Mouse (Mus musculus): ENCODE data around the gene Zc3hav1. TPM values are rescaled to one million over a fixed set of nuclear protein-coding genes. Genes with fewer than 3 reads are reported as not detected.
A peak's percentile ranks its signal among the peaks of the same experiment; 100 is the strongest.

Zc3hav1 gene
- total RNA-seq (2012; rRNA removed) = 12.2 and 20.6 TPM in 2 replicates

DNA sequence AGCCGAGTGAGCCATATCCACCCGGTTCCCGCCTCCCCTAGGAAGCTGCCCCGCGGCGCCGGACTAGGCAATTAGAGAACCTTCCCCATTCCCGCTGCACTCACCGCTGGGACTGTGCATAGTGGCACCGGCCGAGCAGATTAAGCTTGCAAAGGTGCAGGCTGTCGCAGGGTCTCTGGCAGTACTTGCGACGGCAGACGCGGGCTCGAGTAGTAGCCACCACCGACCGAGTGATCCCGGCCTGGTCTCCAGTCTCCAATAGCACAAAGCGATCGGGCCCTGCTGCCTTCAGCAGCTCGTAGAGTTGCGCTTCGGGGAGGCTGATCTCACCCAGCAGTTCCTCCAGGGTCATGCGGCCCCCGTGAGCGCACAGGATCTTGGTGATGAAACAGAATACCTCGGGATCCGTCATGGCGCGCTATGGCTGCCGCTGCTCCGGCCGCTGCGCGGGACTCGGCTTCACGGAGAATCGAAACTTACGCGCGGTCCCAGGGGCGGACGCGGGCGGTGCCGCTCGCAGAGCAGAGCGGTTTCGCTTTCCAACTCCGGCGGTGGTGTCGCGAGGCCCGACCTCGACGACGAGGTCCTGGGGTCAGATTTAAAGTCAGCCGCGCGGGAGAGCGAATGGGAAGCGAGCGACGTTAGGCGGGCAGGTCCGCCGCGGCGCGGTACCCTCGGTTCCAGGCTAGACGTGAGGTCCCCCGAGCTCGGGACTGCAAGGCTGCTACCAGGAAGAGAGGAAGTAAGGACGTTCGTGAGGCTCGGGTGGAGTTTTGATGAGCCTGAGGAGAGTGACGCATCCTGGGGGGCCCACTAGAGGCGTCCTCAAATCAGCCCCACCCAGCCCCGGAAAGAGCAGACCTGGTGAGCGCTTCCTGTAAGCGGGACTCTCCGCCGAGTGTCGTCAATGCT is at the start of gene Zc3hav1:
Gene Zc3hav1 (minus strand): TSS at position 793 of the 912 bp plus-strand sequence.
- DNase-seq (ENCODE audit: low read depth, low spot score) = no peak
- no peak for TF ChIP-seq MAFK (IDR thresholded peaks at IDR 0.05; ENCODE audit: insufficient read depth, low read depth, low read length)
- TF ChIP-seq ZNF384 (IDR thresholded peaks at IDR 0.05; ENCODE audit: low read depth, low read length) = no peak
- peak; percentile 58; the same call in 1 of the 2 replicates for TF ChIP-seq CHD2 (IDR thresholded peaks at IDR 0.05; ENCODE audit: low read depth, low read length)
- H3K27ac ChIP-seq (ENCODE audit: insufficient read depth, low read depth, low read length, poor library complexity, severe bottlenecking) = peak within 1 kb of the TSS; percentile 34; the same call in 1 of the 2 replicates
- H3K4me1 ChIP-seq (ENCODE audit: control insufficient read depth in 2 of 2, insufficient read depth in 2 of 2, low read length in 2 of 2, poor library complexity in 1 of 2) = peaks cover 0 to 3% of the 10 kb centered on the region in 2 experiments; a peak in 1 of 4 replicates
- H3K9ac ChIP-seq (ENCODE audit: insufficient read depth, low read depth, low read length, poor library complexity, severe bottlenecking) = peak within 1 kb of the TSS; percentile 79
- H3K4me3 ChIP-seq (ENCODE audit: insufficient read depth in 1 of 2, low read depth in 1 of 2, low read length in 2 of 2, poor library complexity in 1 of 2, severe bottlenecking in 1 of 2) = peak within 1 kb of the TSS; percentile 68 to 77
- no peaks in the 10 kb centered on the region for H3K36me3 ChIP-seq (ENCODE audit: control insufficient read depth, insufficient read depth, low read length, poor library complexity, severe bottlenecking)
- no peaks in the 10 kb centered on the region for H3K9me3 ChIP-seq (ENCODE audit: control insufficient read depth, insufficient read depth, low read depth, low read length)
- in situ Hi-C loops (cut with MboI; ENCODE audit: low sequenced_read_pairs in 2 of 2, unreplicated experiment in 2 of 2) = no loop called here

DNA sequence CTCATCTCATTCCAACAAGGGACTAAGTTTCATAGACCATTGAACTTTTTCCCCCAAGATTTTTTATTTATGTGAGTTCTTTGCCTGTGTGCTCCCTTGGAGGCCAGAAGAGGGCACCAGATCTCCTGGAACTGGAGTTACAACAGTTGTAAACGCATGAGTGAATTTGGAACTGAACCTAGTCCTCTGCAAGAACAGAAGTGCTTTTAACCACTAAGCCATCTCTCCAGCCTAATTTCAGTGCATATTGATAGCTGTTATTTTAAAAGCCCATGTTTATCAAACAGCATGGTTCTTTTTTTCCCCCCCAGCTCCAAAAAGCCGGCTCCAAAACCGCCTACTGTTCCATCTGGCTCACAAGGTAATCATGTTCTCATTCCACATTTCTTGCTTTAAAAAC is 35.3 kb upstream of the Zc3hav1 start:
- H3K9ac ChIP-seq (ENCODE audit: insufficient read depth, low read depth, low read length, poor library complexity, severe bottlenecking) = no peak overlapping the region
- TF ChIP-seq ZNF384 (IDR thresholded peaks at IDR 0.05; ENCODE audit: low read depth, low read length) (no peak), ZC3H11A (IDR thresholded peaks at IDR 0.05; ENCODE audit: borderline replicate concordance, low read depth, low read length) (0 out of 2 replicates have a peak, but pooled peaks have one; percentile 4)
- no peaks in the 10 kb centered on the region for H3K4me1 ChIP-seq (ENCODE audit: control insufficient read depth in 2 of 2, insufficient read depth in 2 of 2, low read length in 2 of 2, poor library complexity in 1 of 2)
- no peaks in the 10 kb centered on the region for H3K36me3 ChIP-seq (ENCODE audit: control insufficient read depth, insufficient read depth, low read length, poor library complexity, severe bottlenecking)
- no peak overlapping the region for H3K4me3 ChIP-seq (ENCODE audit: insufficient read depth in 1 of 2, low read depth in 1 of 2, low read length in 2 of 2, poor library complexity in 1 of 2, severe bottlenecking in 1 of 2)
- peak; percentile 36 for DNase-seq (ENCODE audit: low read depth, low spot score)
- H3K27ac ChIP-seq (ENCODE audit: insufficient read depth, low read depth, low read length, poor library complexity, severe bottlenecking) = no peak overlapping the region
- in situ Hi-C loops (cut with MboI; ENCODE audit: low sequenced_read_pairs in 2 of 2, unreplicated experiment in 2 of 2) = no loop called here
- no peaks in the 10 kb centered on the region for H3K9me3 ChIP-seq (ENCODE audit: control insufficient read depth, insufficient read depth, low read depth, low read length)

GRCm38 (mm10) chr6:38381129-38381771 is 26.8 kb upstream of the Zc3hav1 start, which contains the start of gene Ttc26:
Ttc26 (plus strand) TSS chr6:38381469.
- no peak within 1 kb of the TSS for H3K27ac ChIP-seq (ENCODE audit: insufficient read depth, low read depth, low read length, poor library complexity, severe bottlenecking)
- peak within 1 kb of the TSS; percentile 68 for H3K9ac ChIP-seq (ENCODE audit: insufficient read depth, low read depth, low read length, poor library complexity, severe bottlenecking)
- in situ Hi-C loops (cut with MboI; ENCODE audit: low sequenced_read_pairs in 2 of 2, unreplicated experiment in 2 of 2) = no loop called here
- H3K36me3 ChIP-seq (ENCODE audit: control insufficient read depth, insufficient read depth, low read length, poor library complexity, severe bottlenecking) = no peaks in the 10 kb centered on the region
- H3K4me3 ChIP-seq (ENCODE audit: insufficient read depth in 1 of 2, low read depth in 1 of 2, low read length in 2 of 2, poor library complexity in 1 of 2, severe bottlenecking in 1 of 2) = peak within 1 kb of the TSS; percentile 72 to 78
- peak; percentile 89 for TF ChIP-seq HCFC1 (IDR thresholded peaks at IDR 0.05; ENCODE audit: borderline replicate concordance, insufficient read depth, low read length)
- TF ChIP-seq MAFK (IDR thresholded peaks at IDR 0.05; ENCODE audit: insufficient read depth, low read depth, low read length) = no peak
- no peak for TF ChIP-seq ZNF384 (IDR thresholded peaks at IDR 0.05; ENCODE audit: low read depth, low read length)
- 0 out of 2 replicates have a peak, but pooled peaks have one; percentile 55 for TF ChIP-seq CHD2 (IDR thresholded peaks at IDR 0.05; ENCODE audit: low read depth, low read length)
- peak; percentile 91 for DNase-seq (ENCODE audit: low read depth, low spot score)
- no peaks in the 10 kb centered on the region for H3K4me1 ChIP-seq (ENCODE audit: control insufficient read depth in 2 of 2, insufficient read depth in 2 of 2, low read length in 2 of 2, poor library complexity in 1 of 2)
- H3K9me3 ChIP-seq (ENCODE audit: control insufficient read depth, insufficient read depth, low read depth, low read length) = no peaks in the 10 kb centered on the region

GRCm38 (mm10) chr6:38380764-38381128 is 26.3 kb upstream of the Zc3hav1 start:
- in situ Hi-C loops (cut with MboI; ENCODE audit: low sequenced_read_pairs in 2 of 2, unreplicated experiment in 2 of 2) = no loop called here
- no peak for TF ChIP-seq ZNF384 (IDR thresholded peaks at IDR 0.05; ENCODE audit: low read depth, low read length)
- no peak for TF ChIP-seq ZC3H11A (IDR thresholded peaks at IDR 0.05; ENCODE audit: borderline replicate concordance, low read depth, low read length)
- no peak for TF ChIP-seq CHD2 (IDR thresholded peaks at IDR 0.05; ENCODE audit: low read depth, low read length)
- no peak for TF ChIP-seq HCFC1 (IDR thresholded peaks at IDR 0.05; ENCODE audit: borderline replicate concordance, insufficient read depth, low read length)
- no peak overlapping the region for H3K27ac ChIP-seq (ENCODE audit: insufficient read depth, low read depth, low read length, poor library complexity, severe bottlenecking)
- H3K4me3 ChIP-seq (ENCODE audit: insufficient read depth in 1 of 2, low read depth in 1 of 2, low read length in 2 of 2, poor library complexity in 1 of 2, severe bottlenecking in 1 of 2) = peak overlapping the region; percentile 72 to 78
- DNase-seq (ENCODE audit: low read depth, low spot score) = no peak
- no peaks in the 10 kb centered on the region for H3K36me3 ChIP-seq (ENCODE audit: control insufficient read depth, insufficient read depth, low read length, poor library complexity, severe bottlenecking)
- H3K9me3 ChIP-seq (ENCODE audit: control insufficient read depth, insufficient read depth, low read depth, low read length) = no peaks in the 10 kb centered on the region
- H3K9ac ChIP-seq (ENCODE audit: insufficient read depth, low read depth, low read length, poor library complexity, severe bottlenecking) = peak overlapping the region; percentile 68; the same call in 1 of the 2 replicates
- no peaks in the 10 kb centered on the region for H3K4me1 ChIP-seq (ENCODE audit: control insufficient read depth in 2 of 2, insufficient read depth in 2 of 2, low read length in 2 of 2, poor library complexity in 1 of 2)
